Mouse (Mus musculus): ENCODE measurements around the gene Cysrt1. TPM values are rescaled to one million over a fixed set of nuclear protein-coding genes. Genes with fewer than 3 reads are reported as not detected.

Gene Cysrt1
- total RNA-seq, 2 experiments from 2014 or later, result not detected

GRCm38 (mm10) chr2:25238106-25238505 lies 4.1 kb downstream of the Cysrt1 start:
- no peak for DNase-seq (ENCODE audit: low spot score in 2 of 2)

GRCm38 (mm10) chr2:25237522-25237921 lies 4.7 kb downstream of the Cysrt1 start:
- DNase-seq (ENCODE audit: low spot score in 2 of 2), result no peak

- no peak for DNase-seq (ENCODE audit: low spot score in 2 of 2)
Measured at GRCm38 (mm10) chr2:25236614-25237013, 5.6 kb downstream of the Cysrt1 start, which contains the start of gene Rnf224. TSS of gene Rnf224 (minus strand) at chr2:25236787.

GRCm38 (mm10) chr2:25234551-25235220 lies 7.6 kb downstream of the Cysrt1 start:
- DNase-seq (ENCODE audit: low spot score in 2 of 2), result no peak

- no peak for DNase-seq (ENCODE audit: low spot score in 2 of 2)
Measured at GRCm38 (mm10) chr2:25234050-25234449, 8.2 kb downstream of the Cysrt1 start, which contains the start of gene Slc34a3. TSS of gene Slc34a3 (minus strand) at chr2:25234364.

GRCm38 (mm10) chr2:25233421-25233820 lies 8.8 kb downstream of the Cysrt1 start:
- DNase-seq (ENCODE audit: low spot score in 2 of 2), result no peak

GRCm38 (mm10) chr2:25231038-25231437 lies 11.2 kb downstream of the Cysrt1 start:
- no peak for DNase-seq (ENCODE audit: low spot score in 2 of 2)

- no peak for DNase-seq (ENCODE audit: low spot score in 2 of 2)
Measured at GRCm38 (mm10) chr2:25230581-25230980, 11.7 kb downstream of the Cysrt1 start.

- no peak for DNase-seq (ENCODE audit: low spot score in 2 of 2)
Measured at GRCm38 (mm10) chr2:25229582-25229981, 12.7 kb downstream of the Cysrt1 start.

GRCm38 (mm10) chr2:25228995-25229530 lies 13.2 kb downstream of the Cysrt1 start:
- no peak for DNase-seq (ENCODE audit: low spot score in 2 of 2)

- peak; percentile 78 to 83 for DNase-seq (ENCODE audit: low spot score in 2 of 2)
Measured at GRCm38 (mm10) chr2:25228431-25228889, 13.8 kb downstream of the Cysrt1 start.

GRCm38 (mm10) chr2:25227406-25227805 lies 14.8 kb downstream of the Cysrt1 start:
- DNase-seq (ENCODE audit: low spot score in 2 of 2), result no peak

GRCm38 (mm10) chr2:25226864-25227263 lies 15.4 kb downstream of the Cysrt1 start:
- DNase-seq (ENCODE audit: low spot score in 2 of 2), result no peak

- DNase-seq (ENCODE audit: low spot score in 2 of 2), result no peak
Measured at GRCm38 (mm10) chr2:25225811-25226379, 16.4 kb downstream of the Cysrt1 start.

GRCm38 (mm10) chr2:25224766-25225752 lies 17.2 kb downstream of the Cysrt1 start:
- DNase-seq (ENCODE audit: low spot score in 2 of 2), result peak; percentile 86 to 87

GRCm38 (mm10) chr2:25224492-25224765 lies 17.8 kb downstream of the Cysrt1 start, which contains the start of gene Tubb4b:
TSS of gene Tubb4b (minus strand) at chr2:25224702.
- DNase-seq (ENCODE audit: low spot score in 2 of 2), result no peak

GRCm38 (mm10) chr2:25223681-25224491 lies 18.4 kb downstream of the Cysrt1 start:
- peak; percentile 82 for DNase-seq (ENCODE audit: low spot score in 2 of 2)

- DNase-seq (ENCODE audit: low spot score in 2 of 2), result no peak
Measured at GRCm38 (mm10) chr2:25221331-25221772, 20.9 kb downstream of the Cysrt1 start.

- no peak for DNase-seq (ENCODE audit: low spot score in 2 of 2)
Measured at GRCm38 (mm10) chr2:25218445-25218844, 23.8 kb downstream of the Cysrt1 start, which contains the start of gene Fam166a. TSS of gene Fam166a (plus strand) at chr2:25218745.

- no peak for DNase-seq (ENCODE audit: low spot score in 2 of 2)
Measured at GRCm38 (mm10) chr2:25217666-25218065, 24.6 kb downstream of the Cysrt1 start.

Data from adrenal gland, adult 18-20 months (tissue).